Mouse (Mus musculus) hindbrain, embryonic 14.5 days (tissue): Measurements from ENCODE around the gene A2ml1. TPM values are rescaled to one million over a fixed set of nuclear protein-coding genes. Genes with fewer than 3 reads are reported as not detected.
A peak's percentile ranks its signal among the peaks of the same experiment; 100 is the strongest.

Source experiments
- ATAC-seq: fragments of 200-750 bp; cut with Nextera tagmentation; 2 replicates; pipeline ENCODE4 v1.8.0; 2017; ENCODE audit warnings: moderate number of reproducible peaks, mild to moderate bottlenecking, moderate TSS enrichment, moderate library complexity; ENCODE audit not compliant: low FRiP score
- DNase-seq: peaks from one replicate; pipeline ENCODE4 v3.0.0-alpha.2; 2015; ENCODE audit warnings: low spot score
- H3K27ac ChIP-seq: fragments of 300-500 bp; sonication (generic); 2 replicates; pipeline ENCODE4 v1.5.1; 2014; ENCODE audit warnings: mild to moderate bottlenecking, moderate library complexity
- H3K27me3 ChIP-seq: fragments of 300-500 bp; sonication (generic); 2 replicates; pipeline ENCODE4 v1.6.1; 2014; ENCODE audit warnings: mild to moderate bottlenecking, low read length, mixed read lengths; ENCODE audit not compliant: control insufficient read depth, insufficient read depth
- H3K36me3 ChIP-seq: fragments of 300-500 bp; sonication (generic); replicated peaks from 2 replicates; pipeline ENCODE4 v1.6.1; 2014; ENCODE audit not compliant: control insufficient read depth, insufficient read depth
- H3K4me1 ChIP-seq: fragments of 300-500 bp; sonication (generic); replicated peaks from 2 replicates; pipeline ENCODE4 v1.6.1; 2014; ENCODE audit warnings: antibody characterized with exemption, low read length, mixed read lengths; ENCODE audit not compliant: control insufficient read depth, insufficient read depth
- H3K4me2 ChIP-seq: fragments of 300-500 bp; sonication (generic); replicated peaks from 2 replicates; pipeline ENCODE4 v1.6.1; 2014; ENCODE audit warnings: mild to moderate bottlenecking, moderate library complexity
- H3K4me3 ChIP-seq: fragments of 300-500 bp; sonication (generic); replicated peaks from 2 replicates; pipeline ENCODE4 v1.5.1; 2014; ENCODE audit warnings: mild to moderate bottlenecking, low read length
- H3K9ac ChIP-seq: fragments of 300-500 bp; sonication (generic); 2 replicates; pipeline ENCODE4 v1.6.1; 2014
- H3K9me3 ChIP-seq: fragments of 300-500 bp; sonication (generic); 2 replicates; pipeline ENCODE4 v1.6.1; 2016; ENCODE audit warnings: low read length; ENCODE audit not compliant: control insufficient read depth
- WGBS: fragments of 180-500 bp; shearing (Covaris S2); extraction: QIAGEN DNeasy Blood & Tissue Kit; methylation state at CpG from one replicate; pipeline ENCODE4 v1.1.7; 2014; 5-methylcytosine and 5-hydroxymethylcytosine counted together
- polyA plus RNA-seq: library from polyadenylated mRNA; unstranded; fragments of >200 nt; fragmentation: Nextera tagmentation; extraction: Ambion mirVana; gene quantifications from 2 replicates; pipeline ENCODE4 v1.2.1, GENCODE M21; 2014

A2ml1 gene
- polyA plus RNA-seq, 1 experiment from 2014 or later, result 2.3 TPM

- no peaks in the 10 kb centered on the region for H3K4me1 ChIP-seq
- WGBS, result 74% methylated on average over 15 of the region's 15 CpGs
- H3K9me3 ChIP-seq, result no peaks in the 10 kb centered on the region
- H3K36me3 ChIP-seq, result no peaks in the 10 kb centered on the region
- H3K4me3 ChIP-seq, result no peak overlapping the region
- no peak overlapping the region for H3K27ac ChIP-seq
- no peak overlapping the region for H3K4me2 ChIP-seq
- ATAC-seq (no peak), DNase-seq (no peak)
- no peaks in the 10 kb centered on the region for H3K27me3 ChIP-seq
- H3K9ac ChIP-seq, result no peak overlapping the region
These were observed 86.6 kb downstream of the A2ml1 start for GRCm38 (mm10) chr6:128494646-128495331.

- ATAC-seq, result peak; percentile 84
- no peaks in the 10 kb centered on the region for H3K4me1 ChIP-seq
- H3K9ac ChIP-seq, result no peak overlapping the region
- DNase-seq, result no peak
- no peak overlapping the region for H3K4me3 ChIP-seq
- 67% methylated on average over 4 of the region's 4 CpGs for WGBS
- H3K9me3 ChIP-seq, result no peaks in the 10 kb centered on the region
- H3K4me2 ChIP-seq, result no peak overlapping the region
- no peaks in the 10 kb centered on the region for H3K27me3 ChIP-seq
- no peak overlapping the region; the same call in 1 of the 2 replicates for H3K27ac ChIP-seq
- H3K36me3 ChIP-seq, result no peaks in the 10 kb centered on the region
These were observed 89.5 kb downstream of the A2ml1 start for GRCm38 (mm10) chr6:128491916-128492315.

- 94% methylated on average over 10 of the region's 10 CpGs for WGBS
- no peak for DNase-seq
- H3K27ac ChIP-seq, result no peak overlapping the region
- H3K4me2 ChIP-seq, result no peak overlapping the region
- no peaks in the 10 kb centered on the region for H3K36me3 ChIP-seq
- H3K27me3 ChIP-seq, result no peaks in the 10 kb centered on the region
- no peak overlapping the region for H3K9ac ChIP-seq
- H3K4me3 ChIP-seq, result no peak overlapping the region
- H3K9me3 ChIP-seq, result no peaks in the 10 kb centered on the region
- ATAC-seq, result no peak
- no peaks in the 10 kb centered on the region for H3K4me1 ChIP-seq
These were observed 91.3 kb downstream of the A2ml1 start for GRCm38 (mm10) chr6:128490141-128490540.

Other genes with a start within 250 kb of the A2ml1 start
- gene Tulp3, start 225.8 kb downstream of the A2ml1 start, polyA plus RNA-seq, result 14.3 and 20.0 TPM in 2 replicates
- gene Rhno1, start 218.7 kb downstream of the A2ml1 start, polyA plus RNA-seq, result 76.6 and 78.4 TPM in 2 replicates
- 6.7 and 7.7 TPM in 2 replicates for gene Foxm1, start 218.6 kb downstream of the A2ml1 start, polyA plus RNA-seq
- 0.34 and 0.58 TPM in 2 replicates for gene Tex52, start 206.2 kb downstream of the A2ml1 start, polyA plus RNA-seq
- gene Gm44596, start 206.1 kb downstream of the A2ml1 start, polyA plus RNA-seq, result not detected in 2 replicates
- gene Nrip2, start 182.3 kb downstream of the A2ml1 start, polyA plus RNA-seq, result 8.9 and 9.0 TPM in 2 replicates
- gene Itfg2, start 156.7 kb downstream of the A2ml1 start, polyA plus RNA-seq, result 36.0 and 39.4 TPM in 2 replicates
- gene Fkbp4, start 142.9 kb downstream of the A2ml1 start, polyA plus RNA-seq, result 293 and 307 TPM in 2 replicates
- gene Pzp, start 54.9 kb downstream of the A2ml1 start, polyA plus RNA-seq, result 0.13 and 0.70 TPM in 2 replicates
- gene Klrb1a, start 41.9 kb upstream of the A2ml1 start, polyA plus RNA-seq, result not detected in 2 replicates
- not detected in 2 replicates for gene Clec2h, start 80.8 kb upstream of the A2ml1 start, polyA plus RNA-seq
- 0.51 and 0.78 TPM in 2 replicates for gene Klrb1, start 141.5 kb upstream of the A2ml1 start, polyA plus RNA-seq
- gene Klrb1c, start 207.6 kb upstream of the A2ml1 start, polyA plus RNA-seq, result 0.23 TPM in 1 of 2 replicates, not detected in the other
- gene Gm44511, start 244.7 kb upstream of the A2ml1 start, polyA plus RNA-seq, result not detected in 2 replicates
- not detected in 2 replicates for gene Klrb1b, start 244.7 kb upstream of the A2ml1 start, polyA plus RNA-seq